Mouse (Mus musculus): ENCODE measurements around the gene Fgfr1op.
"Not testable (repeated sequence)": the region's sequence is repeated elsewhere in the genome, so short reads cannot be mapped to it uniquely, and the experiment has no call there.

DNA sequence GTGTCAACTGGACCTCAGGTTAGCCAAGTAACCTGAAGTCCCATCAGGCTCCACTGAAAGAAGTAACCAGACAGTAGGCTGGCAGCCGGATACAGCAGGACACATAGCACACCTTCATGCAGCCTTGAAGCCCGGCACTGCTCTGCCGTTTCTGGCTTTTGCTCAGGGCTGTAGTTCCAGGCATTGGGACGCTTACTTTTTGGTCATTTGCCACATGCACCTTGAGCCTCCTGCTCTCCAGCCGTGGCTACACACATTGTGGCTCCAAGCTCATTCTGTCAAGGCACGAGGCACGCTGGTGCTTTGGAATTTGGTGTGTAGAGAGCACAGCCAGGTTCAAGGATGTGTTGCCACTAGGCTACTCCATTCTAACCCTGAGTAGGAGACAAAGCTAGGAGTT lies 10.3 kb upstream of the Fgfr1op start:
- not testable (repeated sequence) for TF ChIP-seq POLR2A (IDR thresholded peaks at IDR 0.05; ENCODE audit: borderline replicate concordance, extremely low read depth, low read depth, low read length); CTCF (IDR thresholded peaks at IDR 0.05; ENCODE audit: insufficient read depth, low read length)

Data from lung, adult 2 months (tissue).